Mouse (Mus musculus): ENCODE results near the gene Mroh7. TPM values are rescaled to one million over a fixed set of nuclear protein-coding genes. Genes with fewer than 3 reads are reported as not detected.

The Mroh7 gene
- polyA plus RNA-seq (2015; fragmentation: Nextera tagmentation; extraction: Ambion mirVana), result 0.11 and 0.13 TPM in 2 replicates

GRCm38 (mm10) chr4:106730814-106731213 is at the start of gene Mroh7:
TSS of gene Mroh7 (minus strand) at chr4:106730925.

GRCm38 (mm10) chr4:106733636-106734035 is 2.9 kb upstream of the Mroh7 start, which contains the start of gene Fam151a:
TSS of gene Fam151a (plus strand) at chr4:106733889.

GRCm38 (mm10) chr4:106678442-106679118 is 52.1 kb downstream of the Mroh7 start, which contains the start of gene Ttc4:
TSS of gene Ttc4 (minus strand) at chr4:106678944.

GRCm38 (mm10) chr4:106650833-106651527 is 79.7 kb downstream of the Mroh7 start, which contains the start of gene Pars2:
TSS of gene Pars2 (plus strand) at chr4:106651069.

Other genes starting within 250 kb of the Mroh7 start
- gene Bsnd, start 238.6 kb downstream of the Mroh7 start, polyA plus RNA-seq (2015; fragmentation: Nextera tagmentation; extraction: Ambion mirVana), result 0.48 and 1.1 TPM in 2 replicates
- 7.1 and 12.0 TPM in 2 replicates for gene Dhcr24, start 169.9 kb downstream of the Mroh7 start, polyA plus RNA-seq (2015; fragmentation: Nextera tagmentation; extraction: Ambion mirVana)
- 0.07 and 0.19 TPM in 2 replicates for gene Lexm, start 113.7 kb downstream of the Mroh7 start, polyA plus RNA-seq (2015; fragmentation: Nextera tagmentation; extraction: Ambion mirVana)
- gene Ttc22, start 108.5 kb downstream of the Mroh7 start, polyA plus RNA-seq (2015; fragmentation: Nextera tagmentation; extraction: Ambion mirVana), result 13.1 and 15.0 TPM in 2 replicates
- gene Pars2, start 79.9 kb downstream of the Mroh7 start, polyA plus RNA-seq (2015; fragmentation: Nextera tagmentation; extraction: Ambion mirVana), result 5.9 and 6.4 TPM in 2 replicates
- gene Ttc4, start 52.0 kb downstream of the Mroh7 start, polyA plus RNA-seq (2015; fragmentation: Nextera tagmentation; extraction: Ambion mirVana), result 25.7 and 29.8 TPM in 2 replicates
- 0.54 and 0.67 TPM in 2 replicates for gene Fam151a, start 3.0 kb upstream of the Mroh7 start, polyA plus RNA-seq (2015; fragmentation: Nextera tagmentation; extraction: Ambion mirVana)
- gene Acot11, start 74.1 kb upstream of the Mroh7 start, polyA plus RNA-seq (2015; fragmentation: Nextera tagmentation; extraction: Ambion mirVana), result 2.3 and 3.2 TPM in 2 replicates
- gene Ssbp3, start 179.8 kb upstream of the Mroh7 start, polyA plus RNA-seq (2015; fragmentation: Nextera tagmentation; extraction: Ambion mirVana), result 29.9 and 35.8 TPM in 2 replicates